ENCODE assay signal across 29 mouse cellular contexts in the genomic region with DNA sequence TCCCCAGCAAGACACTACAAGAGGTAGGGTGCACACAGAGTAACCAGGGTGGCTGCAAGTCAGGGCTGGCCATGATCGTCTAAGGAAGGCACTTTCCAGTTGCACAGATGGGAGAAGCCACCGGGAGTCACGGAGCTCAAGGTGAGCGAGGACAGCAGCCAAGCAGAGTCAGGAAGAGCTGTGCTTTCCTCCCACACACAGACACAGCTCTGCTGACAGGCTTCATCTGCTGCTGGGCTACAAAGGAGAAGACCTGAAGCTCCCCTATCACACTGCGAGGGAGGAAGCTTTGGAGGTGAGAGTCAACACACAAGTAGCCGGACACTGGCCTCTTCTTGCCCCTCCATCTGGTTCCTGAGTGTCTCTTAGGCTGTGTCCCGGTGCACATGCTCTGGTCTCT.
DNase-seq lines count a peak whose midpoint lies in the region; ATAC-seq and TF ChIP-seq lines count a peak whose summit lies in the region.
"Had no signal": no experiment of that assay in that cellular context is flagged by ENCODE, and none has a peak within 500 bp of the region (broad histone marks: within the 10 kb centered on the region; RNA-seq: fewer than 3 reads in every experiment).

No protein-coding gene starts in this region.

- no peak overlapping the region for H3K4me2 ChIP-seq in kidney, postnatal 0 days (ENCODE audit: low read length)
- H3K4me2 ChIP-seq in hindbrain, embryonic 16.5 days (ENCODE audit: low read length): no peak overlapping the region
- H3K4me2 ChIP-seq in midbrain, postnatal 0 days (ENCODE audit: low read depth, low read length, poor library complexity, severe bottlenecking): no peak overlapping the region
- H3K4me2 ChIP-seq: forebrain, embryonic 12.5 days; heart, embryonic 15.5 days; hindbrain, embryonic 12.5 days; kidney, embryonic 15.5 days; limb, embryonic 13.5 days; liver, embryonic 11.5 days; lung, embryonic 15.5 days; neural tube, embryonic 12.5 days had no signal

- H3K9me3 ChIP-seq in kidney, postnatal 0 days (replicated peaks; ENCODE audit: low read length): no peaks in the 10 kb centered on the region
- no peaks in the 10 kb centered on the region for H3K9me3 ChIP-seq in hindbrain, embryonic 16.5 days (ENCODE audit: control insufficient read depth, low read length)
- no peaks in the 10 kb centered on the region for H3K9me3 ChIP-seq in limb, embryonic 10.5 days (replicated peaks)
- H3K9me3 ChIP-seq in midbrain, postnatal 0 days (ENCODE audit: low read length): no peaks in the 10 kb centered on the region
- H3K9me3 ChIP-seq: forebrain, embryonic 12.5 days; heart, embryonic 10.5 days; heart, embryonic 15.5 days; hindbrain, embryonic 12.5 days; kidney, embryonic 15.5 days; limb, embryonic 13.5 days; lung, embryonic 15.5 days; midbrain, embryonic 10.5 days; neural tube, embryonic 12.5 days had no signal

- no peak for TF ChIP-seq CTCF in kidney, postnatal 0 days (IDR thresholded peaks at IDR 0.05; ENCODE audit: low read depth)
- no peak for TF ChIP-seq CTCF in midbrain, postnatal 0 days (IDR thresholded peaks at IDR 0.05)

- no peaks in the 10 kb centered on the region for H3K27me3 ChIP-seq in kidney, postnatal 0 days (ENCODE audit: insufficient read depth, low read length)
- H3K27me3 ChIP-seq in hindbrain, embryonic 16.5 days (replicated peaks; ENCODE audit: control insufficient read depth, insufficient read depth, low read length): no peaks in the 10 kb centered on the region
- no peaks in the 10 kb centered on the region for H3K27me3 ChIP-seq in limb, embryonic 10.5 days (ENCODE audit: low read depth, poor library complexity, severe bottlenecking)
- no peaks in the 10 kb centered on the region for H3K27me3 ChIP-seq in midbrain, postnatal 0 days (ENCODE audit: insufficient read depth, low read length)
- H3K27me3 ChIP-seq: forebrain, embryonic 12.5 days; heart, embryonic 15.5 days; hindbrain, embryonic 12.5 days; limb, embryonic 13.5 days; lung, embryonic 15.5 days; neural tube, embryonic 12.5 days had no signal

- peak; percentile 25 for DNase-seq in kidney, postnatal 0 days (ENCODE audit: low spot score)
- no peak for DNase-seq in kidney, adult 18-20 months
- DNase-seq in cerebellum, adult 11 months: peak; percentile 80
- DNase-seq in cerebellum, adult 18-20 months: peak; percentile 81 to 90
- peak; percentile 40 to 58 for DNase-seq in cerebellum, postnatal 10 days
- no peak for DNase-seq in limb, embryonic 10.5 days (ENCODE audit: low spot score)
- no peak for DNase-seq in midbrain, postnatal 0 days (ENCODE audit: low spot score)
- DNase-seq: adrenal gland, postnatal 36 days; B cell, adult 2 months; forebrain, postnatal 0 days; gastrocnemius, postnatal 14 days; heart, postnatal 36 days; kidney, postnatal 36 days; thymus, postnatal 4 days had no signal

- H3K27ac ChIP-seq in kidney, postnatal 0 days: no peak overlapping the region
- no peak overlapping the region for H3K27ac ChIP-seq in hindbrain, embryonic 16.5 days (ENCODE audit: low read depth, low read length)
- no peak overlapping the region for H3K27ac ChIP-seq in limb, embryonic 10.5 days
- no peak overlapping the region for H3K27ac ChIP-seq in midbrain, postnatal 0 days (ENCODE audit: low read depth, low read length)
- H3K27ac ChIP-seq: forebrain, embryonic 12.5 days; heart, embryonic 10.5 days; heart, embryonic 15.5 days; hindbrain, embryonic 12.5 days; kidney, embryonic 15.5 days; limb, embryonic 13.5 days; lung, embryonic 15.5 days; midbrain, embryonic 10.5 days; neural tube, embryonic 12.5 days had no signal

- no peak for ATAC-seq in kidney, postnatal 0 days (replicated peaks; ENCODE audit: low FRiP score, low read depth)
- ATAC-seq in hindbrain, embryonic 16.5 days: no peak
- no peak for ATAC-seq in midbrain, postnatal 0 days (ENCODE audit: low FRiP score)
- ATAC-seq: forebrain, postnatal 0 days; intestine, embryonic 16.5 days; midbrain, embryonic 16.5 days had no signal

- H3K9ac ChIP-seq in kidney, postnatal 0 days (ENCODE audit: low read depth, low read length): no peak overlapping the region
- H3K9ac ChIP-seq in hindbrain, embryonic 16.5 days (ENCODE audit: low read depth, low read length): no peak overlapping the region
- no peak overlapping the region for H3K9ac ChIP-seq in midbrain, postnatal 0 days (replicated peaks; ENCODE audit: low read length, poor library complexity, severe bottlenecking)
- H3K9ac ChIP-seq: forebrain, embryonic 12.5 days; forebrain, postnatal 0 days; heart, embryonic 15.5 days; hindbrain, embryonic 12.5 days; kidney, embryonic 15.5 days; limb, embryonic 13.5 days; lung, embryonic 15.5 days; neural tube, embryonic 12.5 days had no signal

- no peak overlapping the region for H3K4me3 ChIP-seq in kidney, postnatal 0 days (replicated peaks; ENCODE audit: low read depth, low read length)
- H3K4me3 ChIP-seq in hindbrain, embryonic 16.5 days (ENCODE audit: low read length): no peak overlapping the region
- no peak overlapping the region for H3K4me3 ChIP-seq in limb, embryonic 10.5 days
- H3K4me3 ChIP-seq in midbrain, postnatal 0 days (ENCODE audit: low read depth, low read length): no peak overlapping the region
- H3K4me3 ChIP-seq: erythroblast, embryonic 14.5 days; forebrain, embryonic 12.5 days; heart, embryonic 10.5 days; heart, embryonic 15.5 days; hindbrain, embryonic 12.5 days; kidney, embryonic 15.5 days; limb, embryonic 13.5 days; lung, embryonic 15.5 days; midbrain, embryonic 10.5 days; myocyte; neural tube, embryonic 12.5 days had no signal

- no peaks in the 10 kb centered on the region for H3K36me3 ChIP-seq in kidney, postnatal 0 days (ENCODE audit: insufficient read depth, low read length)
- no peaks in the 10 kb centered on the region for H3K36me3 ChIP-seq in hindbrain, embryonic 16.5 days (ENCODE audit: control insufficient read depth, insufficient read depth, low read length)
- no peaks in the 10 kb centered on the region for H3K36me3 ChIP-seq in limb, embryonic 10.5 days
- H3K36me3 ChIP-seq in midbrain, postnatal 0 days (ENCODE audit: insufficient read depth, low read length): no peaks in the 10 kb centered on the region
- H3K36me3 ChIP-seq: forebrain, embryonic 12.5 days; heart, embryonic 10.5 days; heart, embryonic 15.5 days; hindbrain, embryonic 12.5 days; kidney, embryonic 15.5 days; limb, embryonic 13.5 days; lung, embryonic 15.5 days; midbrain, embryonic 10.5 days; neural tube, embryonic 12.5 days had no signal

- 0 out of 2 replicates have a peak, but pooled peaks cover 5% of the 10 kb centered on the region for H3K4me1 ChIP-seq in kidney, postnatal 0 days (replicated peaks; ENCODE audit: insufficient read depth, low read length)
- H3K4me1 ChIP-seq in hindbrain, embryonic 16.5 days (ENCODE audit: control insufficient read depth, insufficient read depth, low read depth, low read length): no peaks in the 10 kb centered on the region; the same call in 1 of the 2 replicates
- peaks cover 7% of the 10 kb centered on the region for H3K4me1 ChIP-seq in limb, embryonic 10.5 days
- H3K4me1 ChIP-seq in midbrain, postnatal 0 days (ENCODE audit: insufficient read depth, low read length): no peaks in the 10 kb centered on the region
- H3K4me1 ChIP-seq: forebrain, embryonic 12.5 days; neural tube, embryonic 12.5 days had no signal

- WGBS in kidney, postnatal 0 days: 29% methylated on average over 7 of the region's 7 CpGs
- 85% methylated on average over 7 of the region's 7 CpGs for WGBS in hindbrain, embryonic 16.5 days
- 85% methylated on average over 7 of the region's 7 CpGs for WGBS in limb, embryonic 10.5 days
- WGBS in midbrain, postnatal 0 days: 84% methylated on average over 7 of the region's 7 CpGs

Comparison
In these comparisons a context has a peak if more than half of its experiments do, and no peak if none do; other contexts are left out.
1. DNase-seq: peak in kidney, postnatal 0 days (single experiment), cerebellum, adult 11 months (single experiment), cerebellum, adult 18-20 months (2 of 2) and cerebellum, postnatal 10 days (2 of 2); none in kidney, adult 18-20 months (single experiment), limb, embryonic 10.5 days (single experiment) and midbrain, postnatal 0 days (single experiment).